Mouse (Mus musculus): ENCODE results near the gene Hoxc13.

Hoxc13 gene

DNA sequence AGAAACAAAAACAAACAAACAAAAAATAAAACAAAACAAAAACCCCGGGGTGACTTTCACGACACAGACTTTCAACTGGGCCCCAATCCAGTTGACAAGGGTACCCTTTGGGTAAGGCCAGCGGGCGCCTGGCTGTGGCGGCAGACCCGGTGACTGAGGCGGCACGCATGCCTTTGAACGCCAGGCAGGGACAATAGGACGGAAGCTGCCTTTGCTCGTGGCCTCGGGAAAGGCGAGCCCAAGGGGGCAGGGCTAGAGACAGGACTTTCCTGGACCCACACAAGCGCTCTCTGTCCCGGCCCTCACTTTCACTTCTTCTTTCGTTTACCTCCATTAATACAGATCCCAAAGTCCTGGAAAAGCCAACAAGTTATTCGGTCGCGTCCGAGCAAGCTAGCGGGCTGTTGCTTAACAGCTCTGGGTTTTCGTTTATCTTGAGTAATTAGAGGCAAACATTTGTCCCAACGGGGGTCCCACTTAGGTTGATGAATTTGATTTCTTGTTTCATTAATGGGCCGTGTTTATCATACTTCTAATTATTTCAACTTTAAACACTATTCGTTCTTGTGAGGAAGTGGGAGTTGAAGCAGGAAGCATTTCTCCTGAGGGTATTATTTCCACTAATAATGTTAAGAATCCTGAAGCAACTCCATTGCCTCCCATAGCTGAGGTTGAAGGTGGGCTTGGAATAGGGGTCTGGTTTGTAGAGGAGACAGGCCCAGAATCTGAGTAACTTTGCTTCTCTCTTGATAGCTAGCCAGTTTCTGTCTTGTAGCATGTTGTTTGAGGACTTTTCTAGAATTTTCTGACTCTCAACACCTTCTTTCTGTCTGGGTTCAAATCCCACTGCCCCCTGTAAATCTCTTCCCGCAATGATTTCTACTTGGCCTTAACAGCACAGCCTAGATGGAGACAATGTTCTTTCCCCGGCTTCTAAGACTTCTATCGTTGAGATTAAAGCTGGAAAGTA lies 43.1 kb downstream of the Hoxc13 start:
- peak; percentile 83 for DNase-seq (ENCODE audit: extremely low spot score, low spot score)

DNA sequence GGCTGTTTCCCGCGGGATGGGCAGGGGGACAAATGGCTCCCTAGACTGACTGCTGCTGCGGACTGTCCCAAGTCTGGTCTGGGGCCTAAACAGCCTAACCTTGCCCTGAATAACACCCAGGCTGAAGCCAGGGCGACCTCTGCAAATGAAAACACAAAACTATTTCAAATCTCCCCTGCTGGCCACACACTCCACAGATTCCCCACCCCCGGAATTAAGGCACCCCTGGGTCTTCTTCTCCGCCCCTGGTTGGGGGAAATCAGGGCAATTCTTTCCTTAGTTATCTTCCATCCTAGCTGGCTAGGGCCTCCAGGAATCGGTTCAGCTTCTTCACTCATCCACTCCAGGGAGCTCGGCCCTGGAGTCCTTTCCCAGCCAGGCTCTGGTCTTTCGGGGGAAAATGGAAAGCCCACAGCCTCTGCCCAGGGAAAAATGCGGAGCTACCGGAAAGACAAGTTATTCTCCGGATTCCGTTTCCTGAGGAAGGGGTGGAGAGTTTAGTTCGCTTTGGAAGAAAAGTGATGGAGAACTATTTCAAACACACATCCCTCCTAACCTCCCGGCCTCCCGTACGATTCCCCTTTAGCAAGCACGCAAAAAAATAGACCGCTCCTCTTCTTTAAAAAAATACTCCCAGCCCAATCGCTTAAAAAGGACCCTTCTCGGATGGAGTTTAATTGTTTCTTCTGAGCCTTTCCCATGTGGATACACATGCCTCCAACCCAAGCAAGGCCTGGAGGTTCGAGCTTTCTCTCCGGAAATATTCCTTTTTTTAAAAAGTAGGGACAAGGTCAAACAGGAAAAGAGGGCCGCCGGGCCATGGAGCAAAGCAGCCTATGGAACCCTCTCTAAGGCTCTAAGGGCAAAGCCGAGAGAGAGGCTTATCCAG lies 44.3 kb downstream of the Hoxc13 start:
- DNase-seq (ENCODE audit: extremely low spot score, low spot score): no peak

DNA sequence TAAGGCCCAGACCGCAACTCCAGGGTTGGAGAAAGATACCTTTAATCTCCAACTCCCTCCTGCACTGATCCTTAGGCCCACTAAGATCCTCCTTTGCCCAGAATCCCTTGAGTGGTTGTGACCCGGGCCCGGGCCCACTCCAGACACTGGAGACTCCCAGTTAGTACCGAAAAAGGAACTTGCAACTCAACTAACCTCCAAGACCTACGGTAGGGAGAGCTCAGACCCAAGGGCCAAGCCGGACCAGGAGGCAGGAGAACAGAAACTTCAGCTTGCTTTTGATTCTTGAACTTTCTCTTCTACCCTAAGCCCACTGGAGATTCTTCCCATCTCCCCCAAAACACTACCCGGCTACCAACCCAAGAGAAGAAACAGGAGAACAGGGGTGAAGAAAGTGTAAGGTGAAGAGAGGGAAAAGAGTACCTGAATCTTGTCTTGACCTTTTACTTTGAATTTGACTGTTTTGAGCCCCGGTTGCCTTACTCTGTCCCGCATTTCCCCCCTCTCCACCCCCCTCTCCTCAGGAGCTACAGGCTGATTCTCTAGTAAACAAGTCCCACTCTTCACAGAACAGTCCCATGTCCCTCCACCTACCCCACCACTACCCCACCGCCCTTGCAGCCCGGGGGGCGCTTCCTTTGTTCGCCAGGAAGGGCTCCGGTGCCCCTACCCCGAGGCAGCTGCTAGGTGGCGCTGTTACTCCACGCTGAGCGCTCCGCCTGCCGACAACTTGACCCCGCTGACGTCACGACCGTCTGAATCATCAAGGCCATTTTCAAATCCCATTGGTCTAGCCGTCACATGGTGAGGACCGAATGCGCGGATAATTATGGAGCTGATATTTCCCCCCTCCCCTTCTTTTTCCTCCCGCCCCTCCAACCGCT lies 45.2 kb downstream of the Hoxc13 start:
- DNase-seq (ENCODE audit: extremely low spot score, low spot score): peak; percentile 97

DNA sequence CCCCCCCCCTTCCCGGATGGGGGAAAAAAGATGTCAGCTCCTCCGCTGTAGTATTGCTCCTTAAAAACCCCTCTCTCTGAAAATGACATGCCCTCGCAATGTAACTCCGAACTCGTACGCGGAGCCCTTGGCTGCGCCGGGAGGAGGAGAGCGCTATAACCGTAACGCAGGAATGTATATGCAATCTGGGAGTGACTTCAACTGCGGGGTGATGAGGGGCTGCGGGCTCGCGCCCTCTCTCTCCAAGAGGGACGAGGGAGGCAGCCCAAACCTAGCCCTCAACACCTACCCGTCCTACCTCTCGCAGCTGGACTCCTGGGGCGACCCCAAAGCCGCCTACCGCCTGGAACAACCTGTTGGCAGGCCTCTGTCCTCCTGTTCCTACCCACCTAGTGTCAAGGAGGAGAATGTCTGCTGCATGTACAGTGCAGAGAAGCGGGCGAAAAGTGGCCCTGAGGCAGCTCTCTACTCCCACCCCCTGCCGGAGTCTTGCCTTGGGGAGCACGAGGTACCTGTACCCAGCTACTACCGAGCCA lies 45.9 kb downstream of the Hoxc13 start, which contains the start of gene Hoxc10:
Hoxc10 (plus strand) TSS at position 21 of the 536 bp plus-strand sequence.
- DNase-seq (ENCODE audit: extremely low spot score, low spot score): no peak

DNA sequence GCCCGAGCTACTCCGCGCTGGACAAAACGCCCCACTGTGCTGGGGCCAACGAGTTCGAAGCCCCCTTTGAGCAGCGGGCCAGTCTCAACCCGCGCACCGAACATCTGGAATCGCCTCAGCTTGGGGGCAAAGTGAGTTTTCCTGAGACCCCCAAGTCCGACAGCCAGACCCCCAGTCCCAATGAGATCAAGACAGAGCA lies 46.3 kb downstream of the Hoxc13 start, which contains the start of gene Hoxc5:
Hoxc5 (plus strand) TSS at position 132 of the 199 bp plus-strand sequence.
- DNase-seq (ENCODE audit: extremely low spot score, low spot score): no peak

DNA sequence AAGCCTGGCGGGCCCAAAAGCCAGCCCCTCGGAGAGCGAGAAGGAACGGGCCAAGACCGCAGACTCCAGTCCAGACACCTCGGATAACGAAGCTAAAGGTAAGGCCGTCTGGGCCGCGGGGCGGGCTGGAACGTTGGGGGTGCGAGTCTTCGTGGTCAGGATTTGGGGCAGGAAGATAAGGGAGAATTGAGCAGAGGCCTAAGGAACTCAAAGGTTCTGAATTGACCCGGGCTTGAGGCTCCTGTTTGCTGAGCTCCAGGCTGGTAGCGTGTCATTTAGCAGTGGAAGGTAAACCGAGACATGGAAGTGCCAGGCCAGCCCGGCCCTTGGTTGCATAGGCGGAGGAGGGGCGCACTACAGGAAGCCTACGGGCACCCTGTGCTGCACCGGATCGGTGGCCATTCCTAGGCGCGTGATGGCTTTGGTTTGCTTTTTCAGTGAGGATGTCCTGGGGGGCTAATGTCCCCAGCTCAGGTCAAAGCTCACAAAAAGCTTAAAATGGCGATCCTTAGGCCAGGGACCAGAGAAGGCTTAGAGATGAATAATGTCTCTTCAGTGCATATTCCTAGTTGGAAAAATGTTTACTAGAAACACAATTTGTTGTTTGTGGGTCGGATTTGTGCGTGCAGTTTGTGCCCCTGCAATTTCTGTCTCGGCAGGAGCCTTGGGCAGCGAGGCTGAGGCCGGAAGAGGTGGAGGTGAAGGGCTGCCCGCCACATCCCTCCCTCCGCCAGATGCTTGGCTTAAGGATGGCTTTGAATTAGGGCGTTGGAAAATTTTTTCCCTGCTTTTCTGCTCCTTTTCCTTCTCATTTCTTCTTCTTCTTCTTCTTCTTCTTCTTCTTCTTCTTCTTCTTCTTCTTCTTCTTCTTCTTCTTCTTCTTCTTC lies 46.9 kb downstream of the Hoxc13 start:
- DNase-seq (ENCODE audit: extremely low spot score, low spot score): no peak

DNA sequence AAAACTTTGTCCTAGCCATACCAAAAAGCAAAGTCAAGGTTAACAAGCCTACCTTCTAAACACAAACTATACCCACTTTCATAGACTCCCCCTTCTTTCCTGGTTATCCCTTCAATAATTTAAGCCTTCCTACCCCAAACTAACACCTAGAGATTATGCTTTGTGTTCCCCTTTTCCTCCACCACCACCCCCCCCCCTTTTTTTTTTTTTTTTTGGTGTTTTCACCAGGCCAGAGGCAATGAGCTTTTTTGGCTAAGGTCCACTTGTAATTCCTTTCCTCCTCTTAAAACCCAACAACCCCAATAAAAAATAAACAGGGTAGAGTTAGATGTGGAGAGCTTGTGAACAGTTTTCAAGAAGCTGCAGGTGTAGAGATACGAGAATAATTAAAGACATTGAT lies 48.4 kb downstream of the Hoxc13 start:
- DNase-seq (ENCODE audit: extremely low spot score, low spot score): no peak

DNA sequence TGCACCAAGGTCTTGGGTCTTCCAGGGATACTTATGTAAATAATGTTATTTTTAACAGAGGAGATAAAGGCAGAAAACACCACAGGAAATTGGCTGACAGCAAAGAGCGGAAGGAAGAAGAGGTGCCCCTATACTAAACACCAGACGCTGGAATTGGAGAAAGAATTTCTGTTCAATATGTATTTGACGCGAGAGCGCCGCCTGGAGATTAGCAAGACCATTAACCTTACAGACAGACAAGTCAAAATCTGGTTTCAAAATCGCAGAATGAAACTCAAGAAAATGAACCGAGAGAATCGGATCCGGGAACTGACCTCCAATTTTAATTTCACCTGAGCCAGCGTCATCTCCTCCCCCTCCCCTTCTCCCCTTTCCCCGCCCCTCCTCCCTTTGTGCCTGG lies 49.8 kb downstream of the Hoxc13 start:
- DNase-seq (ENCODE audit: extremely low spot score, low spot score): no peak

DNA sequence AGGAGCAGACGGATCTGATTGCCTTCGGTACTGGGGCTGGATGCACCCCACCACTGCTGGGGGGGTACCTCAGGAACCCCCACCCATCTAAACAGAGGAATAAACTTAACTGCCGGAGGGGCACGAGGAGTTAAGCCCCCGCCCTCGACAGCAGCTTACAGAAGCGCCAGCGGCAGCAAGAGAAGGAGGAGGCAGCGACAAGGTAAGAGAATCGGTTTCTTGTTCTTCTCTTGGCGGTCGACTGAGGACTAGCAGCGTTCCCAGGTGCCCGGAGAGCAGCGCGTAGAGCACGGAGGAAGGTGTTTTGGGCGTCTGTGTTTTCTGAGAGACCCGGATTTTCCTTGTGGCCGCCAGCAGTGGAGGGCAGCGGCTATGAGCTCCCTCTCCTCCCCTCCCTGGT lies 51.4 kb downstream of the Hoxc13 start:
- no peak for DNase-seq (ENCODE audit: extremely low spot score, low spot score)

DNA sequence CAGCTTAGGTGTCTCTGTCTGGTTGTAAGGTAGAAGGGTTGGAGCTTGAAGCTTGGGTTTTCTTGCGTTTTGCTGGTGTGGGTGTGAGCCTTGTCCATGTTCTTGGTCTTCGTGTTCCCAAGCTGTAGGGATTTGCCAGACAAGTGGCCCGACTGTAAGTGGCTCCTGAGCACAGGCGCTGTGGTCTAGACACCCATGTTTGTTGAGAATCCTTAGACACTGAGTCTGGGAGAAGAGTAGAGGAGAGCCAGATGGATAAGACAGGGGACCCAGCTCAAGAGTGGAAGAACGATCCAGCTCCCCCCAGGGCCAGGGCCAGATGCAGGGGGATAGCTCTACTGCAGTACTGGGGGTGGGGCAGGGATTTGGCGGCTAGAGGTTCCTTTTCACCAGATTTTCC lies 51.9 kb downstream of the Hoxc13 start:
- no peak for DNase-seq (ENCODE audit: extremely low spot score, low spot score)

DNA sequence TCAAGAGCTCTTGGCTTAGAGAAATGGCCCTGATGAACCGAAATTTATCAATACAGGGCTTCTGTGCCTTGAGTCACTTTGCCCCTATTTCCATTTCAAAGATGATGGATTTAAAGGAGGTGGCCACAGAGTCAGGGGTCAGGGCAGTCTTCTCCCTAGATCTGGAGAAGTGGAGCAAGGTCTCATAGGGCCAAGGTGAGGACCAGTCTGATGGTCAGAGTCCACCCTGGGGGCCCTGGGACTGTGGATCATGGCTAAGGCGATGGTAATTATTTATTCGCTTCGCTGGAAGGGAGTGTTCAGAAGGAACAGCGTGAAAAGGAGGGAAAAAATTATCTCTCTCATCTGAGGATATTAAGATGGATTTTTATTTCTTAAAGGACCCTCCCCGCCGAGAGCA lies 54.1 kb downstream of the Hoxc13 start:
- peak; percentile 55 for DNase-seq (ENCODE audit: extremely low spot score, low spot score)

DNA sequence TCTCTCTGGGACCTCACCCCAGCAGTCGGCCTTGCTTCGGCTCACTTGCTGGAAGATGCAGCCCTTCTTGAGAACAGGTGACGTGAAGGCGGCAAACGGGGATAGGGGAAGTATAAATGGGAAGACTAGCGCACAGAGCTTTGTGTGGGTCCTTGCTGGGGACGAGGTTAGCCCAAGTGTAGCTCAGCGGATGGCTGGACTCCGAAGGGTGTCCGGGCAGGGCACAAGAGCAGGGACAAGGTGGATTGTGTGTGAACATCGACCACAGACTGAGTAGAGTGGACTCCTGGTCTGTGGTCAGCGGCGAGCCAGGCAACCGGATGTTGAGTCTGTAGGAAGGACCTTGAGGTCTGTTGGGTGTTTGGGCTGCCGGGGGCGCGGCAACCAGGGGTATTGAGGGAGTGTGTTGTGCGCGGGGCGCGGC lies 54.8 kb downstream of the Hoxc13 start:
- DNase-seq (ENCODE audit: extremely low spot score, low spot score): no peak

DNA sequence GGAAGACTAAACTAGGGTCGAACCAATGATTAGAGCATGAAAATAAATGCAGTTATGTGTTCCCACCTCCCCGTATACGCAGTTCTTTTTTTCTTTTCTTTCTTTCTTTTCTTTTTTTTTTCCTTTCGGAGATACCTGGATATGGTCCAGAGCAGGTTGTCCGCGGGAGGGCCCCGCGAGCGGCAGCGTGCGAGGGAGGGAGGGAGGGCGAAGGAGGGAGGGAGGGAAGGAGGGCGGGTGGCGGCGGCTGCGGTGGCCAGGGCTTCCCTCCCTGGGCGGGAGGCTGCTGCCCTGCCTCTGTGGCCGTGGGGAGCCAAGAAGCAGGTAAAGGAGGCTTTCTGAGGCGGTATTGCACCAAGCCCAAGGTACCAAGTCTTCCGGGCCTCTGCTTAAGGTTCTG lies 55.3 kb downstream of the Hoxc13 start, which contains the start of gene Hoxc9:
Hoxc9 (plus strand) TSS at position 269 of the 400 bp plus-strand sequence.
- DNase-seq (ENCODE audit: extremely low spot score, low spot score): peak; percentile 68

DNA sequence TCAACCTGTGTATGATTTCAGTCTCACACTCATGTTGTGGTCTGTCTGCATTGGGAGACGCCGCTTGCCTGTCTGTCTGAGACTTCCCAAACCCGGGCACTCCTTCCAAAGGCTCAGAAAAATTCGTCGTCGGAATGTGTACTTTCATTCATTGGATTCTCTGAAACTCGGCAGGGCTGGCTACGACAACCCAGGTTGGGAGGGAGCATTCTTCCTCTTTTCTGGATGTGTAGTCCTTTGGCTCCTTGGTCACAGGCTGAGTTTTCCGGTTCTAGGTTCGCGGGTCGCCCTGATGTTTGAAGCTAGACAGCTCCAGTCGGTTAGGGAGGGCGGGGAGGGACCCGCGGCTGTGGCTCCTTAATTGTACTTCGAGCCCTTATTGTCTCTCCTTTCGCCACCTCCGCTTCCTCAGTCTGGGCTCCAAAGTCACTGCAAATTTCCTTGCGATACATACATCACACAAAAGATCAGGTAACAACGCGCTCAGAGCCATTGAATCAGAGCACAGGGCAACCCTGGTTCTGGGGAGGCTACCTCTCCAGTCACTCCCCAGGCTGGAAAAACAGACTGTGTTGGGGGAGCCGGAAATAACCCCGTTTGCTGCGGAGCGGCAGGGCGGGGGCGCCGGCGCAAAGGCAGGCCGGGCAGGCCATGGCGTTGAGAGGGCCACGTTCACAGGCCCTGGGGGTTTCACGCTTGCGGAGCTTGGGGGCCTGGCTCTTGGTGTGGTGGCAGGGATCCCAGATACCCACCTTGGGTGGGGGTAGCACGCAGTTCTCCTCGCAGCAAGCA lies 55.9 kb downstream of the Hoxc13 start:
- DNase-seq (ENCODE audit: extremely low spot score, low spot score): peak; percentile 68

DNA sequence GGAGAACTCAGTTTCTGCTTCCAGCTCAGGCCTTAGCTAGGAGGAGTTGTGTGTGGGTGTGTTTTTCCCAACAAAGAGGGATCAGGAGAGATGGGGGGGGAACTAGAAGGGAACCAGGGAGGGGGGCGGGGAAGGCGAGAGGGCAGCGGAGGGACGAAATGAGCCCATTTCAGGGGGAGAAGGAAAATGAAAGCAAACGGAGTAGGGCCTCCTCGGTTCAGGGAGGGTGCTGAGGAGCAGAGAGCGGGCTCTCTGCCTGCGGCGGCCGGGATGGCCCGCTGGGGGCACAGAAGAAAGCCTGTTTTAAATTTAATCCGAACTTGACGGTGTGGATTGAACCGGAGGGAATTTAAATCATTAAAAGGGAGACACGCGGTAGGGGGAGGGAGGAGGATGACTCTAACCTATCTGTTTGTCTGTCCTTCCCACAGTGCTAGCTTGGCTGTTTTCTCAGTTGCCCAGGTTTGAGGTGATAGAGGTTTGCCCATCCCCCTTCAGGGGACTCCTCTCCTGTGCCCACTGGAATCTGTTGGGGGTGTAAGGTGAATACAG lies 56.6 kb downstream of the Hoxc13 start:
- peak; percentile 65 for DNase-seq (ENCODE audit: extremely low spot score, low spot score)
